Mouse (Mus musculus) heart, embryonic 14.5 days (tissue): ENCODE measurements around the gene Gldc. TPM values are rescaled to one million over a fixed set of nuclear protein-coding genes. Genes with fewer than 3 reads are reported as not detected.

Experiments used
- ATAC-seq: fragments of 200-750 bp; cut with Nextera tagmentation; 2 replicates; pipeline ENCODE4 v1.8.0; 2017; ENCODE audit warnings: low read depth, moderate TSS enrichment; ENCODE audit not compliant: insufficient number of reproducible peaks, insufficient read depth, low FRiP score
- H3K27ac ChIP-seq, 2 experiments: fragments of 200-500 bp in 1 of 2; fragments of 300-500 bp in 1 of 2; sonication (generic) in 1 of 2; replicated peaks in 1 of 2; 2 replicates each; pipeline ENCODE4 v1.5.1; 2012 to 2014; ENCODE audit warnings: low read depth in 2 of 2, low read length in 2 of 2, control low read depth in 1 of 2, mild to moderate bottlenecking in 1 of 2, mixed read lengths in 1 of 2; ENCODE audit not compliant: control insufficient read depth in 1 of 2, insufficient read depth in 1 of 2
- H3K27me3 ChIP-seq: fragments of 300-500 bp; sonication (generic); 2 replicates; pipeline ENCODE4 v1.6.1; 2014; ENCODE audit warnings: mild to moderate bottlenecking, low read length, control low read depth; ENCODE audit not compliant: control insufficient read depth, insufficient read depth
- H3K36me3 ChIP-seq: fragments of 300-500 bp; sonication (generic); 2 replicates; pipeline ENCODE4 v1.6.1; 2014; ENCODE audit warnings: mild to moderate bottlenecking, control low read depth, low read length, mixed read lengths; ENCODE audit not compliant: control insufficient read depth, insufficient read depth
- H3K4me1 ChIP-seq, 2 experiments: fragments of 200-500 bp in 1 of 2; fragments of 300-500 bp in 1 of 2; sonication (generic) in 1 of 2; 2 replicates each; pipeline ENCODE4 v1.6.1; 2012 to 2014; ENCODE audit warnings: low read length in 2 of 2, control low read depth in 1 of 2, mixed read lengths in 1 of 2; ENCODE audit not compliant: control insufficient read depth in 2 of 2, insufficient read depth in 2 of 2
- H3K4me2 ChIP-seq: fragments of 300-500 bp; sonication (generic); 2 replicates; pipeline ENCODE4 v1.6.1; 2014; ENCODE audit warnings: mild to moderate bottlenecking, low read length
- H3K4me3 ChIP-seq, 2 experiments: fragments of 200-500 bp in 1 of 2; fragments of 300-500 bp in 1 of 2; sonication (generic) in 1 of 2; 2 replicates each; pipeline ENCODE4 v1.5.1; 2012 to 2014; ENCODE audit warnings: low read length in 2 of 2, mild to moderate bottlenecking in 2 of 2, control low read depth in 1 of 2, low read depth in 1 of 2, moderate library complexity in 1 of 2; ENCODE audit not compliant: control insufficient read depth in 1 of 2, insufficient read depth in 1 of 2
- H3K9ac ChIP-seq: fragments of 300-500 bp; sonication (generic); 2 replicates; pipeline ENCODE4 v1.6.1; 2014; ENCODE audit warnings: mild to moderate bottlenecking, low read length
- H3K9me3 ChIP-seq: fragments of 300-500 bp; sonication (generic); 2 replicates; pipeline ENCODE4 v1.6.1; 2016; ENCODE audit warnings: low read length, control low read depth; ENCODE audit not compliant: control insufficient read depth
- WGBS: fragments of 180-500 bp; shearing (Covaris S2); extraction: QIAGEN DNeasy Blood & Tissue Kit; methylation state at CpG from one replicate; pipeline ENCODE4 v1.1.7; 2014; 5-methylcytosine and 5-hydroxymethylcytosine counted together
- polyA plus RNA-seq: library from polyadenylated mRNA; unstranded; fragments of >200 nt; fragmentation: Nextera tagmentation; extraction: Ambion mirVana; gene quantifications from 2 replicates; pipeline ENCODE4 v1.2.1, GENCODE M21; 2014

The Gldc gene
- polyA plus RNA-seq, 1 experiment from 2014 or later, result 1.7 TPM

- H3K4me2 ChIP-seq, result no peak overlapping the region
- H3K4me1 ChIP-seq, result peaks cover 0 to 4% of the 10 kb centered on the region in 2 experiments; a peak in 1 of 4 replicates
- H3K9me3 ChIP-seq, result no peaks in the 10 kb centered on the region
- no peak for ATAC-seq
- 81% methylated on average over 4 of the region's 4 CpGs for WGBS
- no peaks in the 10 kb centered on the region for H3K27me3 ChIP-seq
- no peaks in the 10 kb centered on the region for H3K36me3 ChIP-seq
- H3K9ac ChIP-seq, result no peak overlapping the region
- no peak overlapping the region for H3K4me3 ChIP-seq
- no peak overlapping the region for H3K27ac ChIP-seq
Observed at GRCm38 (mm10) chr19:30205874-30206273, 30.6 kb upstream of the Gldc start.

GRCm38 (mm10) chr19:30205159-30205816, 30.1 kb upstream of the Gldc start:
- Histone ChIP-seq H3K4me2 (no peak overlapping the region), H3K36me3 (no peaks in the 10 kb centered on the region), H3K9ac (no peak overlapping the region; the same call in 1 of the 2 replicates), H3K4me3 (no peak overlapping the region), H3K27ac (no peak overlapping the region), H3K4me1 (peaks cover 0 to 6% of the 10 kb centered on the region in 2 experiments; a peak in 1 of 4 replicates), H3K9me3 (no peaks in the 10 kb centered on the region), H3K27me3 (no peaks in the 10 kb centered on the region)
- 20% methylated on average over 12 of the region's 12 CpGs for whole genome bisulfite sequencing
- ATAC-seq, result no peak

GRCm38 (mm10) chr19:30202177-30202576, 26.9 kb upstream of the Gldc start:
- WGBS, result 34% methylated on average over 7 of the region's 7 CpGs
- Histone ChIP-seq H3K9ac (no peak overlapping the region), H3K9me3 (no peaks in the 10 kb centered on the region), H3K27me3 (no peaks in the 10 kb centered on the region), H3K4me3 (no peak overlapping the region), H3K36me3 (no peaks in the 10 kb centered on the region), H3K4me1 (peaks cover 0 to 6% of the 10 kb centered on the region in 2 experiments; a peak in 1 of 4 replicates), H3K27ac (no peak overlapping the region), H3K4me2 (no peak overlapping the region)
- no peak for ATAC-seq

- Histone ChIP-seq H3K9ac (no peak overlapping the region), H3K9me3 (no peaks in the 10 kb centered on the region; the same call in 1 of the 2 replicates), H3K4me1 (no peaks in the 10 kb centered on the region), H3K36me3 (no peaks in the 10 kb centered on the region), H3K27ac (no peak overlapping the region), H3K4me3 (no peak overlapping the region), H3K27me3 (no peaks in the 10 kb centered on the region), H3K4me2 (no peak overlapping the region)
- WGBS, result 79% methylated on average over 6 of the region's 6 CpGs
- ATAC-seq, result no peak
Observed at GRCm38 (mm10) chr19:30194999-30195398, 19.8 kb upstream of the Gldc start.

- peaks cover 9% of the 10 kb centered on the region for H3K9me3 ChIP-seq
- H3K4me3 ChIP-seq, result no peak overlapping the region
- H3K4me2 ChIP-seq, result no peak overlapping the region
- H3K4me1 ChIP-seq, result no peaks in the 10 kb centered on the region
- no peak overlapping the region for H3K9ac ChIP-seq
- ATAC-seq, result no peak
- H3K36me3 ChIP-seq, result no peaks in the 10 kb centered on the region
- WGBS, result 87% methylated on average over 2 of the region's 2 CpGs
- no peak overlapping the region for H3K27ac ChIP-seq
- H3K27me3 ChIP-seq, result no peaks in the 10 kb centered on the region
Observed at GRCm38 (mm10) chr19:30187232-30187631, 12.0 kb upstream of the Gldc start.

- Histone ChIP-seq H3K4me3 (no peak overlapping the region), H3K4me1 (no peaks in the 10 kb centered on the region), H3K4me2 (no peak overlapping the region), H3K9me3 (peaks cover 9% of the 10 kb centered on the region), H3K27ac (no peak overlapping the region), H3K27me3 (no peaks in the 10 kb centered on the region), H3K36me3 (no peaks in the 10 kb centered on the region), H3K9ac (no peak overlapping the region)
- ATAC-seq, result no peak
- 67% methylated on average over 2 of the region's 2 CpGs for WGBS
Observed at GRCm38 (mm10) chr19:30185536-30185935, 10.3 kb upstream of the Gldc start.

GRCm38 (mm10) chr19:30179979-30180378, 4.8 kb upstream of the Gldc start:
- WGBS, result 86% methylated on average over 1 of the region's 1 CpGs
- H3K36me3 ChIP-seq, result no peaks in the 10 kb centered on the region
- ATAC-seq, result no peak
- H3K27ac ChIP-seq, result no peak overlapping the region
- H3K27me3 ChIP-seq, result no peaks in the 10 kb centered on the region
- no peaks in the 10 kb centered on the region for H3K4me1 ChIP-seq
- H3K9me3 ChIP-seq, result peaks cover 6% of the 10 kb centered on the region; the same call in 1 of the 2 replicates
- no peak overlapping the region for H3K4me3 ChIP-seq
- H3K4me2 ChIP-seq, result no peak overlapping the region
- H3K9ac ChIP-seq, result no peak overlapping the region
